Mouse (Mus musculus) hindbrain, embryonic 10.5 days (tissue): ENCODE results near the gene Tnfrsf13c. TPM values are rescaled to one million over a fixed set of nuclear protein-coding genes. Genes with fewer than 3 reads are reported as not detected.
"Not testable (repeated sequence)": the region's sequence is repeated elsewhere in the genome, so short reads cannot be mapped to it uniquely, and the experiment has no call there.

Source experiments
- DNase-seq: peaks from one replicate; pipeline ENCODE4 v3.0.0-alpha.2; 2017; ENCODE audit warnings: low spot score
- H3K27ac ChIP-seq: fragments of 300-500 bp; sonication (generic); 2 replicates; pipeline ENCODE4 v1.5.1; 2016; ENCODE audit warnings: mild to moderate bottlenecking, moderate library complexity
- H3K27me3 ChIP-seq: fragments of 300-500 bp; sonication (generic); 2 replicates; pipeline ENCODE4 v1.6.1; 2016; ENCODE audit warnings: mild to moderate bottlenecking; ENCODE audit not compliant: poor library complexity, insufficient read depth, severe bottlenecking
- H3K36me3 ChIP-seq: fragments of 300-500 bp; sonication (generic); 2 replicates; pipeline ENCODE4 v1.6.1; 2016; ENCODE audit warnings: mild to moderate bottlenecking, moderate library complexity
- H3K4me1 ChIP-seq: fragments of 300-500 bp; sonication (generic); replicated peaks from 2 replicates; pipeline ENCODE4 v1.6.1; 2016; ENCODE audit warnings: mild to moderate bottlenecking
- H3K4me3 ChIP-seq: fragments of 300-500 bp; sonication (generic); 2 replicates; pipeline ENCODE4 v1.5.1; 2016; ENCODE audit warnings: mild to moderate bottlenecking, moderate library complexity
- H3K9me3 ChIP-seq: fragments of 300-500 bp; sonication (generic); 2 replicates; pipeline ENCODE4 v1.6.1; 2016; ENCODE audit warnings: mild to moderate bottlenecking, moderate library complexity
- WGBS: fragments of 180-500 bp; shearing (Covaris S2); methylation state at CpG from one replicate; pipeline ENCODE4 v1.1.7; 2016; 5-methylcytosine and 5-hydroxymethylcytosine counted together
- polyA plus RNA-seq: library from polyadenylated mRNA; unstranded; fragments of >200 nt; fragmentation: Nextera tagmentation; extraction: Ambion mirVana; gene quantifications from 2 replicates; pipeline ENCODE4 v1.2.1, GENCODE M21; 2016

Gene Tnfrsf13c
- polyA plus RNA-seq, 1 experiment from 2014 or later: 0.18 TPM

GRCm38 (mm10) chr15:82244805-82245161, 20.6 kb upstream of the Tnfrsf13c start:
- not testable (repeated sequence) for DNase-seq, H3K9me3 ChIP-seq, H3K36me3 ChIP-seq, H3K27me3 ChIP-seq
- Histone ChIP-seq H3K4me3 (peak overlapping the region; percentile 80), H3K27ac (peak overlapping the region; percentile 96), H3K4me1 (peaks cover 14% of the 10 kb centered on the region)
- WGBS: 24% methylated on average over 9 of the region's 9 CpGs

- peak within 1 kb of the TSS; percentile 80 for H3K4me3 ChIP-seq
- H3K36me3 ChIP-seq: peaks cover 12% of the 10 kb centered on the region
- peaks cover 3% of the 10 kb centered on the region; the same call in 1 of the 2 replicates for H3K27me3 ChIP-seq
- peak within 1 kb of the TSS; percentile 96 for H3K27ac ChIP-seq
- peaks cover 14% of the 10 kb centered on the region for H3K4me1 ChIP-seq
- H3K9me3 ChIP-seq: no peaks in the 10 kb centered on the region
- DNase-seq: peak; percentile 94
- under 1% methylated on average over 65 of the region's 65 CpGs for WGBS
Observed at GRCm38 (mm10) chr15:82244115-82244804, 20.1 kb upstream of the Tnfrsf13c start, which contains the start of gene Cenpm. Gene Cenpm (minus strand): TSS chr15:82244748.

GRCm38 (mm10) chr15:82243742-82244114, 19.6 kb upstream of the Tnfrsf13c start:
- Histone ChIP-seq H3K27me3 (peaks cover 3% of the 10 kb centered on the region; the same call in 1 of the 2 replicates), H3K9me3 (no peaks in the 10 kb centered on the region), H3K36me3 (peaks cover 17% of the 10 kb centered on the region), H3K4me3 (peak overlapping the region; percentile 80), H3K4me1 (peaks cover 14% of the 10 kb centered on the region), H3K27ac (peak overlapping the region; percentile 96)
- no peak for DNase-seq
- WGBS: 10% methylated on average over 12 of the region's 12 CpGs

GRCm38 (mm10) chr15:82243311-82243710, 19.1 kb upstream of the Tnfrsf13c start:
- no peak for DNase-seq
- WGBS: 81% methylated on average over 3 of the region's 3 CpGs
- H3K36me3 ChIP-seq: peaks cover 21% of the 10 kb centered on the region
- H3K4me3 ChIP-seq: peak overlapping the region; percentile 80
- H3K9me3 ChIP-seq: no peaks in the 10 kb centered on the region
- peak overlapping the region; percentile 96 for H3K27ac ChIP-seq
- peaks cover 3% of the 10 kb centered on the region; the same call in 1 of the 2 replicates for H3K27me3 ChIP-seq
- H3K4me1 ChIP-seq: peaks cover 14% of the 10 kb centered on the region

GRCm38 (mm10) chr15:82236565-82236964, 12.4 kb upstream of the Tnfrsf13c start:
- WGBS: 23% methylated on average over 5 of the region's 5 CpGs
- Histone ChIP-seq H3K27ac (no peak overlapping the region), H3K4me3 (no peak overlapping the region), H3K36me3 (peaks cover 49% of the 10 kb centered on the region), H3K27me3 (no peaks in the 10 kb centered on the region), H3K9me3 (no peaks in the 10 kb centered on the region), H3K4me1 (peaks cover 11% of the 10 kb centered on the region)
- DNase-seq: peak; percentile 83

- DNase-seq: no peak
- Histone ChIP-seq H3K27ac (no peak overlapping the region), H3K27me3 (no peaks in the 10 kb centered on the region), H3K4me3 (no peak overlapping the region), H3K9me3 (no peaks in the 10 kb centered on the region), H3K4me1 (peaks cover 13% of the 10 kb centered on the region), H3K36me3 (peaks cover 44% of the 10 kb centered on the region)
- WGBS: 78% methylated on average over 10 of the region's 10 CpGs
Observed at GRCm38 (mm10) chr15:82235661-82236060, 11.5 kb upstream of the Tnfrsf13c start.

GRCm38 (mm10) chr15:82232651-82233050, 8.5 kb upstream of the Tnfrsf13c start:
- Histone ChIP-seq H3K4me1 (peaks cover 29% of the 10 kb centered on the region), H3K27ac (no peak overlapping the region), H3K9me3 (no peaks in the 10 kb centered on the region), H3K36me3 (peaks cover 21% of the 10 kb centered on the region), H3K27me3 (no peaks in the 10 kb centered on the region), H3K4me3 (no peak overlapping the region)
- DNase-seq: no peak
- 73% methylated on average over 4 of the region's 4 CpGs for WGBS

- DNase-seq: no peak
- Histone ChIP-seq H3K4me3 (no peak overlapping the region), H3K27ac (no peak overlapping the region), H3K4me1 (peaks cover 29% of the 10 kb centered on the region), H3K27me3 (0 out of 2 replicates have a peak, but pooled peaks cover under 1% of the 10 kb centered on the region), H3K9me3 (no peaks in the 10 kb centered on the region), H3K36me3 (peaks cover 21% of the 10 kb centered on the region)
- 71% methylated on average over 11 of the region's 11 CpGs for WGBS
Observed at GRCm38 (mm10) chr15:82231591-82232378, 7.6 kb upstream of the Tnfrsf13c start.

GRCm38 (mm10) chr15:82231100-82231499, 6.9 kb upstream of the Tnfrsf13c start:
- H3K27ac ChIP-seq: no peak overlapping the region
- H3K4me3 ChIP-seq: no peak overlapping the region
- DNase-seq: no peak
- no peaks in the 10 kb centered on the region for H3K9me3 ChIP-seq
- WGBS: 79% methylated on average over 4 of the region's 4 CpGs
- H3K36me3 ChIP-seq: peaks cover 21% of the 10 kb centered on the region
- H3K4me1 ChIP-seq: peaks cover 29% of the 10 kb centered on the region
- peaks cover 8% of the 10 kb centered on the region for H3K27me3 ChIP-seq

GRCm38 (mm10) chr15:82230098-82230611, 6.0 kb upstream of the Tnfrsf13c start:
- H3K4me1 ChIP-seq: peaks cover 26% of the 10 kb centered on the region
- H3K9me3 ChIP-seq: no peaks in the 10 kb centered on the region
- WGBS: 64% methylated on average over 6 of the region's 6 CpGs
- no peak overlapping the region for H3K4me3 ChIP-seq
- DNase-seq: no peak
- peaks cover 21% of the 10 kb centered on the region for H3K36me3 ChIP-seq
- H3K27ac ChIP-seq: peak overlapping the region; percentile 41
- H3K27me3 ChIP-seq: peaks cover 17% of the 10 kb centered on the region

- peaks cover 30% of the 10 kb centered on the region for H3K4me1 ChIP-seq
- H3K4me3 ChIP-seq: no peak overlapping the region
- H3K27me3 ChIP-seq: peaks cover 23% of the 10 kb centered on the region
- no peak for DNase-seq
- peaks cover 19% of the 10 kb centered on the region for H3K36me3 ChIP-seq
- peak overlapping the region; percentile 41 for H3K27ac ChIP-seq
- no peaks in the 10 kb centered on the region for H3K9me3 ChIP-seq
- WGBS: 43% methylated on average over 11 of the region's 11 CpGs
Observed at GRCm38 (mm10) chr15:82229542-82230045, 5.4 kb upstream of the Tnfrsf13c start.

- Histone ChIP-seq H3K4me1 (peaks cover 46% of the 10 kb centered on the region), H3K9me3 (no peaks in the 10 kb centered on the region), H3K36me3 (no peaks in the 10 kb centered on the region), H3K4me3 (no peak overlapping the region), H3K27ac (no peak overlapping the region), H3K27me3 (peaks cover 54% of the 10 kb centered on the region)
- no peak for DNase-seq
- WGBS: 89% methylated on average over 5 of the region's 5 CpGs
Observed at GRCm38 (mm10) chr15:82225769-82226168, 1.6 kb upstream of the Tnfrsf13c start.
